Mouse (Mus musculus): ENCODE data around the gene Mdh1b. TPM values are rescaled to one million over a fixed set of nuclear protein-coding genes. Genes with fewer than 3 reads are reported as not detected.

The Mdh1b gene
- not detected for total RNA-seq (2023)

GRCm38 (mm10) chr1:63730240-63730771 lies at the start of gene Mdh1b, which contains the start of gene Fastkd2:
TSS of gene Mdh1b (minus strand) at chr1:63730318.
TSS of gene Fastkd2 (plus strand) at chr1:63730614.

GRCm38 (mm10) chr1:63769167-63769566 lies 39.0 kb upstream of the Mdh1b start, which contains the start of gene 4933402D24Rik:
TSS of gene 4933402D24Rik (minus strand) at chr1:63769267.

GRCm38 (mm10) chr1:63686827-63687226 lies 43.3 kb downstream of the Mdh1b start, which contains the start of gene Dytn:
TSS of gene Dytn (minus strand) at chr1:63686927.

Other genes starting within 250 kb of the Mdh1b start
- not detected for gene Gm39653, start 114.3 kb downstream of the Mdh1b start, total RNA-seq (2023)
- gene Dytn, start 43.4 kb downstream of the Mdh1b start, total RNA-seq (2023) = not detected
- 35.9 TPM for gene Fastkd2, start 296 bp upstream of the Mdh1b start, total RNA-seq (2023)
- not detected for gene 4933402D24Rik, start 38.9 kb upstream of the Mdh1b start, total RNA-seq (2023)